Comparison of ENCODE assay signal across 16 mouse cellular contexts in genomic region chr7:105033836-105034235, GRCm38 (mm10). TPM values are rescaled to one million over a fixed set of nuclear protein-coding genes. Genes with fewer than 3 reads are reported as not detected.
DNase-seq lines count a peak whose midpoint lies in the region; ATAC-seq and TF ChIP-seq lines count a peak whose summit lies in the region.
"Not testable (repeated sequence)": the region's sequence is repeated elsewhere in the genome, so short reads cannot be mapped to it uniquely, and the experiment has no call there.
"Had no signal": no experiment of that assay in that cellular context is flagged by ENCODE, and none has a peak within 500 bp of the region (broad histone marks: within the 10 kb centered on the region; RNA-seq: fewer than 3 reads in every experiment).

No protein-coding gene starts in this region.

- H3K9ac ChIP-seq in hindbrain, embryonic 11.5 days (ENCODE audit: low read depth, low read length); kidney, postnatal 0 days (ENCODE audit: low read depth, low read length); midbrain, embryonic 14.5 days (replicated peaks; ENCODE audit: low read length); stomach, postnatal 0 days (ENCODE audit: low read length): not testable (repeated sequence)

- DNase-seq in 416B (ENCODE audit: low read depth) (peak; percentile 5), NIH3T3 (ENCODE audit: low read depth) (peak; percentile 39)
- DNase-seq in brain, adult 2 months (ENCODE audit: low read depth, low spot score): peak; percentile 3
- peak; percentile 2 for DNase-seq in embryo, embryonic 11 days
- DNase-seq in hindbrain, embryonic 11.5 days (ENCODE audit: low spot score); kidney, postnatal 0 days (ENCODE audit: low spot score); stomach, postnatal 0 days (ENCODE audit: low spot score): not testable (repeated sequence)
- peak; percentile 37 for DNase-seq in midbrain, embryonic 14.5 days

- 57% methylated on average over 5 of the region's 5 CpGs for WGBS in hindbrain, embryonic 11.5 days
- WGBS in kidney, postnatal 0 days: 54% methylated on average over 5 of the region's 5 CpGs
- WGBS in midbrain, embryonic 14.5 days: 55% methylated on average over 5 of the region's 5 CpGs
- WGBS in stomach, postnatal 0 days: 44% methylated on average over 5 of the region's 5 CpGs

- not testable (repeated sequence) for H3K9me3 ChIP-seq in hindbrain, embryonic 11.5 days (ENCODE audit: control insufficient read depth, low read length); kidney, postnatal 0 days (replicated peaks; ENCODE audit: low read length); midbrain, embryonic 14.5 days (ENCODE audit: control insufficient read depth, low read length); stomach, postnatal 0 days (ENCODE audit: control insufficient read depth, low read length)

- H3K27ac ChIP-seq in hindbrain, embryonic 11.5 days (ENCODE audit: low read depth, low read length); kidney, postnatal 0 days; midbrain, embryonic 14.5 days (replicated peaks; ENCODE audit: low read depth, low read length); stomach, postnatal 0 days (replicated peaks): not testable (repeated sequence)

- not testable (repeated sequence) for H3K4me1 ChIP-seq in hindbrain, embryonic 11.5 days (replicated peaks; ENCODE audit: control insufficient read depth, insufficient read depth, low read length); kidney, postnatal 0 days (replicated peaks; ENCODE audit: insufficient read depth, low read length); midbrain, embryonic 14.5 days (ENCODE audit: control insufficient read depth, insufficient read depth, low read length); stomach, postnatal 0 days (replicated peaks; ENCODE audit: control insufficient read depth, insufficient read depth)

- not testable (repeated sequence) for H3K4me2 ChIP-seq in hindbrain, embryonic 11.5 days (replicated peaks; ENCODE audit: low read depth, low read length); kidney, postnatal 0 days (ENCODE audit: low read length); midbrain, embryonic 14.5 days (ENCODE audit: low read length); stomach, postnatal 0 days (replicated peaks; ENCODE audit: low read depth)

- not testable (repeated sequence) for H3K4me3 ChIP-seq in hindbrain, embryonic 11.5 days (ENCODE audit: low read depth, low read length); kidney, postnatal 0 days (replicated peaks; ENCODE audit: low read depth, low read length); midbrain, embryonic 14.5 days (replicated peaks; ENCODE audit: low read depth, low read length); stomach, postnatal 0 days (ENCODE audit: low read depth, low read length)

- TF ChIP-seq CTCF in kidney, postnatal 0 days (IDR thresholded peaks at IDR 0.05; ENCODE audit: low read depth): peak; percentile 6; the same call in 1 of the 2 replicates
- TF ChIP-seq CTCF in stomach, postnatal 0 days (IDR thresholded peaks at IDR 0.05; ENCODE audit: low read depth): peak; percentile 31

- peak; percentile 45; the same call in 1 of the 2 replicates for ATAC-seq in hindbrain, embryonic 11.5 days (ENCODE audit: low FRiP score)
- not testable (repeated sequence) for ATAC-seq in kidney, postnatal 0 days (replicated peaks; ENCODE audit: low FRiP score, low read depth); midbrain, embryonic 14.5 days (ENCODE audit: low FRiP score, low TSS enrichment); stomach, postnatal 0 days (ENCODE audit: low FRiP score, low TSS enrichment)

- not testable (repeated sequence) for H3K36me3 ChIP-seq in hindbrain, embryonic 11.5 days (ENCODE audit: control insufficient read depth, insufficient read depth, low read length); kidney, postnatal 0 days (ENCODE audit: insufficient read depth, low read length); midbrain, embryonic 14.5 days (ENCODE audit: control insufficient read depth, insufficient read depth, low read length); stomach, postnatal 0 days (ENCODE audit: control insufficient read depth, insufficient read depth, low read length)

- TF ChIP-seq EP300 in stomach, postnatal 0 days (optimal IDR thresholded peaks at IDR 0.05): not testable (repeated sequence)

- not testable (repeated sequence) for H3K27me3 ChIP-seq in hindbrain, embryonic 11.5 days (ENCODE audit: control insufficient read depth, insufficient read depth, low read length); kidney, postnatal 0 days (ENCODE audit: insufficient read depth, low read length); midbrain, embryonic 14.5 days (ENCODE audit: control insufficient read depth, insufficient read depth, low read length); stomach, postnatal 0 days (ENCODE audit: control insufficient read depth, insufficient read depth, low read length)

RNA-seq across cellular contexts. Expression of gene Olfr676, which starts 1.3 kb away (rescaled TPM):
- polyA plus RNA-seq in hindbrain, embryonic 11.5 days (2014; fragmentation: Nextera tagmentation; extraction: Ambion mirVana): not detected in 2 replicates
- not detected in 2 replicates for polyA plus RNA-seq in kidney, postnatal 0 days (2015; fragmentation: Nextera tagmentation; extraction: Ambion mirVana)
- not detected in 2 replicates for polyA plus RNA-seq in midbrain, embryonic 14.5 days (2014; fragmentation: Nextera tagmentation; extraction: Ambion mirVana)
- polyA plus RNA-seq in stomach, postnatal 0 days (2015; fragmentation: Nextera tagmentation; extraction: Ambion mirVana): not detected in 2 replicates
- polyA plus RNA-seq: cerebellum, adult 2 months; embryonic facial prominence, embryonic 13.5 days; forebrain, embryonic 13.5 days; heart, embryonic 12.5 days; heart, embryonic 16.5 days; hindbrain, embryonic 12.5 days; intestine, embryonic 15.5 days; kidney, adult 2 months had no signal

RNA-seq across cellular contexts. Expression of gene Olfr675, which starts 5.6 kb away (rescaled TPM):
- not detected in 2 replicates for polyA plus RNA-seq in hindbrain, embryonic 11.5 days (2014; fragmentation: Nextera tagmentation; extraction: Ambion mirVana)
- polyA plus RNA-seq in kidney, postnatal 0 days (2015; fragmentation: Nextera tagmentation; extraction: Ambion mirVana): not detected in 2 replicates
- not detected in 2 replicates for polyA plus RNA-seq in midbrain, embryonic 14.5 days (2014; fragmentation: Nextera tagmentation; extraction: Ambion mirVana)
- polyA plus RNA-seq in stomach, postnatal 0 days (2015; fragmentation: Nextera tagmentation; extraction: Ambion mirVana): not detected in 2 replicates
- polyA plus RNA-seq: cerebellum, adult 2 months; embryonic facial prominence, embryonic 13.5 days; forebrain, embryonic 13.5 days; heart, embryonic 12.5 days; heart, embryonic 16.5 days; hindbrain, embryonic 12.5 days; intestine, embryonic 15.5 days; kidney, adult 2 months had no signal

RNA-seq across cellular contexts. Expression of gene Olfr677, which starts 17.3 kb away (rescaled TPM):
- polyA plus RNA-seq in hindbrain, embryonic 11.5 days (2014; fragmentation: Nextera tagmentation; extraction: Ambion mirVana): not detected in 2 replicates
- not detected in 2 replicates for polyA plus RNA-seq in kidney, postnatal 0 days (2015; fragmentation: Nextera tagmentation; extraction: Ambion mirVana)
- not detected in 2 replicates for polyA plus RNA-seq in midbrain, embryonic 14.5 days (2014; fragmentation: Nextera tagmentation; extraction: Ambion mirVana)
- polyA plus RNA-seq in stomach, postnatal 0 days (2015; fragmentation: Nextera tagmentation; extraction: Ambion mirVana): not detected in 2 replicates
- polyA plus RNA-seq: cerebellum, adult 2 months; embryonic facial prominence, embryonic 13.5 days; forebrain, embryonic 13.5 days; heart, embryonic 12.5 days; heart, embryonic 16.5 days; hindbrain, embryonic 12.5 days; intestine, embryonic 15.5 days; kidney, adult 2 months had no signal

RNA-seq across cellular contexts. Expression of gene Olfr678, which starts 30.4 kb away (rescaled TPM):
- polyA plus RNA-seq in hindbrain, embryonic 11.5 days (2014; fragmentation: Nextera tagmentation; extraction: Ambion mirVana): not detected in 2 replicates
- polyA plus RNA-seq in kidney, postnatal 0 days (2015; fragmentation: Nextera tagmentation; extraction: Ambion mirVana): not detected in 2 replicates
- not detected in 2 replicates for polyA plus RNA-seq in midbrain, embryonic 14.5 days (2014; fragmentation: Nextera tagmentation; extraction: Ambion mirVana)
- not detected in 2 replicates for polyA plus RNA-seq in stomach, postnatal 0 days (2015; fragmentation: Nextera tagmentation; extraction: Ambion mirVana)
- polyA plus RNA-seq: cerebellum, adult 2 months; forebrain, embryonic 13.5 days; heart, embryonic 12.5 days; heart, embryonic 16.5 days; hindbrain, embryonic 12.5 days; intestine, embryonic 15.5 days; kidney, adult 2 months had no signal

RNA-seq across cellular contexts. Expression of gene Olfr672, which starts 32.0 kb away (rescaled TPM):
- not detected in 2 replicates for polyA plus RNA-seq in hindbrain, embryonic 11.5 days (2014; fragmentation: Nextera tagmentation; extraction: Ambion mirVana)
- not detected in 2 replicates for polyA plus RNA-seq in kidney, postnatal 0 days (2015; fragmentation: Nextera tagmentation; extraction: Ambion mirVana)
- polyA plus RNA-seq in midbrain, embryonic 14.5 days (2014; fragmentation: Nextera tagmentation; extraction: Ambion mirVana): not detected in 2 replicates
- polyA plus RNA-seq in stomach, postnatal 0 days (2015; fragmentation: Nextera tagmentation; extraction: Ambion mirVana): not detected in 2 replicates
- polyA plus RNA-seq: cerebellum, adult 2 months; forebrain, embryonic 13.5 days; heart, embryonic 12.5 days; heart, embryonic 16.5 days; hindbrain, embryonic 12.5 days; intestine, embryonic 15.5 days; kidney, adult 2 months had no signal
